Mouse (Mus musculus) stomach, postnatal 0 days (tissue): Measurements from ENCODE around the gene Myo18b.

Experiments used
- CTCF ChIP-seq: IDR thresholded peaks from 2 replicates; pipeline ENCODE4 v1.5.1; 2016; ENCODE audit warnings: antibody characterized with exemption, low read depth, mild to moderate bottlenecking, moderate library complexity
- EP300 ChIP-seq: optimal IDR thresholded peaks from 2 replicates; pipeline ENCODE3; 2016; ENCODE audit warnings: antibody characterized with exemption

DNA sequence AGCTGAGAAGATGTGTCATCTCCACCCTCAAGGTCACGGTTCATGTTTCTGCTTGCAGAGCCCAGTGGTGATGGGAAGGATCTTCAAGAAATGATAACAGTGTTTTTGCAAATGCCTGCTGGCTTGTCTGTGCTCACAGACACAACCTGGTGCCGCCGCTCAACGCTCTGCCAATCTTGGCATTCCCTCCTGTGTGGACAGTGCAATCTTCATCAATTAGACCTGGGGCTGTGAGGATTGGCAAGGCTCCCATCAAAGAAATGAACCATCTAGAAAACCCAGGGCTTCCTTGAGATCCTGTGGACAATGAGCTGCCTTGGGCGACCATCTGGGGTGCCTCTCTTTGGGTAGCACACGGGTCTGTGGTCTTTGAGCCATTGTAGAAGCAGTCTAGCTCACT lies 109.4 kb downstream of the Myo18b start:
- TF ChIP-seq CTCF: no peak
- no peak for TF ChIP-seq EP300
